Mouse (Mus musculus) 3134 (cell line): ENCODE measurements at regions not wholly inside any gene's neighbourhood (a gene's known extent, or its start where the extent isn't known, plus 50 kb on each side); places are given as distances from the start of the nearest gene placed in this dataset.

Source experiments
- DNase-seq: peaks from one replicate; pipeline ENCODE4 v3.0.0-alpha.2; 2011; ENCODE audit warnings: low spot score; ENCODE audit not compliant: insufficient read length; ENCODE audit errors: extremely low read depth

DNA sequence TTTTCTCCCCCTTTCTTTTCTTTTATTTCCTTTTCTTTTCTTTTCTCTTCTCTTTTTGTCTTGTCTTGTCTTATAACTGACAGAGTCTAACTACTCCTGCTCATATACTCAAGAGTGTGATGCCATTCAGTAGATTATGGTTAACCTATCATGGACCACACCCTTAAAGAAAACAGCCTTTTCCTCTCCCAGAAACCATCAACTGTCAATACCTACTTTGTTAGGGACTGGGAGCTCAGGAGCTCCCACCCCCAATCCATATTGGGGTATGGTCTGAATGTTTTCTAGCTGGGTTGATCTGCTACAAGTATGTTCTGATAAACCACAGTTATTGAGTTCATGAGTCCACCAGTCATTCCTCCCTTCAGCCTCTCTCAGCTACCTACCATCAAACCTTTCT is 972.3 kb upstream of the Lrrc6 start:
- DNase-seq, result no peak

DNA sequence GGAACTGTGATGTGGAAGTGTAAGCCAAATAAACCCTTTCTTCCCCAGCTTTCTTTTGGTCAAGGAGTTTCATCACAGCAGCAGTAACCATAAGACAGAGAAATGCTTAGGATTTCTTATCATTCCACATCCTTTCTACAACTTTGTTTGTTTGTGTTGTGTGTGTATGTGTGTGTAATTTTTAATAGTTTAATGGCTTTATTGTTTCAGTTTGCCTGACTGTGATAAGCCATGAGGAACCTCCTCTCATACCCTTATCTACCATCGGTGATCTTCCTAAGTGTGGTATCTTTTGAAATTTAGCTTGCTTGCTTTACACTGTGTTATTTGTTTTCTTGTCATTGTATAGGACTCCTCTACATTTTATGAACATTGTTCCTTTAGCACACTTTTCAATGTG is 970.6 kb upstream of the Lrrc6 start:
- DNase-seq, result no peak

GRCm38 (mm10) chr15:67470036-67470435 is 969.3 kb upstream of the Lrrc6 start:
- DNase-seq, result no peak

DNA sequence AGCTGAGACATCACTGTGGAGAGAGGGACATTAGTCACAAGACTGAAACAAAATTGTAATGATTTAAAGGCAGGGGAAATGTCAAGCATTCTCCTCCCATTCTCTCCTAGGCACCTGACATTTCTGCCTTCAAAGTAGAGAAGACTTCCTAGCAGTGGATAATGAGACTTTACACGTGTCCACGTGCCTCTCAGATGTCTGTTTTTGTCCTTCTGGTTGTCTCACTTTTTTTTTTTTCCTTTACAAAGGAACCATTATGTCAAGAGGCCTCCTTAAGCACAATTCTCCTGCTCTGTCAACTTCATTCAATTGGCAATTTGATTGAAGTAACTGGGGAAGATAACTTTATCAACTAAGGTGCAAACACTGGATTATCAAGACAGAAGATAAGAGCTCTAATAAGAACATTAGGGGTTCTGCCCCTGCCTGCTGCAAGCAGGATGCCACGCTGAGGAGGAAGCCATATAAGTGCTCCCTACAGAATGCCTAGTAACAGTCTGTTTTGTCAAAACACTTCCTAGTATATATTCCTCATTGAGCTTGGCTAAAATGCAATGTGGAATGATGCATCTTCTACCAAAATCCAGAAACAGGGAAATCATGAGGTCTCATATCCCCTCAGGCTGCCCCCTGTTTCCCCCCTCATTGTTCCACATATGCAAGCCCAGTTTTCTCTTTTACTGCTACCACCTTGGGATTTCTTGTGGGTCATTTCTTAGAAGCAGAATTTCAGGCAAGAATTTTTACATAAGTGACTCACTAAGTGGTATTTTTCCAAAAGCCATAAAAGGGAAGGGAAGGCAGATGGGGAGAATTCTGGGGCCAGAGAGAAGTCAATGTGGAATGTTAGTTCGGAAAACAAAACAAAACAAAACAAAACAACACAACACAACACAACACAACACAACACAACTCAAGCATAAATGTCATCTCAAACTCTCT is 967.0 kb upstream of the Lrrc6 start:
- DNase-seq, result no peak

- DNase-seq, result no peak
Measured at GRCm38 (mm10) chr15:67462863-67463262, 962.2 kb upstream of the Lrrc6 start.

- DNase-seq, result no peak
Measured at GRCm38 (mm10) chr15:67460384-67460783, 959.7 kb upstream of the Lrrc6 start.

DNA sequence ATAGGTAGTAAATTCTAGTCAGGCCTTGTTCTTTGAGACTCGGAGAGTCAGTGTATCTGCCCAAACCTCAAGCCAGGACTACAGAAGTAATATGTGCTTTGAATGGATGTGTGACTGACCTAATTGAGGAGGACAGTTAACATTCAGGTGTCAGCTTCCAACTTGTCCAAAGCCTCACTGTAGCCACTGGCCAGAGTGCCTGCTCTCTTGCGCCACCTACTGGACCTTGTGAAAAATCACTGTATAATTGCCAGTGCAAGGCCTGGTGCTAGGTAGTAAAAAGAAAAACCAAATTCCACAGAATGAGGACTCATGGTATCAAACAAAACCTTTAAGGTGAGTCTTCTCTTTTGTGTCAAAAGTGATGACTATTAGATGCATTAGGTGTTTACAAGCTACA is 933.6 kb upstream of the Lrrc6 start:
- DNase-seq, result no peak

GRCm38 (mm10) chr15:67423922-67424321 is 923.2 kb upstream of the Lrrc6 start:
- no peak for DNase-seq

GRCm38 (mm10) chr15:67422277-67422953 is 921.7 kb upstream of the Lrrc6 start:
- DNase-seq, result no peak

DNA sequence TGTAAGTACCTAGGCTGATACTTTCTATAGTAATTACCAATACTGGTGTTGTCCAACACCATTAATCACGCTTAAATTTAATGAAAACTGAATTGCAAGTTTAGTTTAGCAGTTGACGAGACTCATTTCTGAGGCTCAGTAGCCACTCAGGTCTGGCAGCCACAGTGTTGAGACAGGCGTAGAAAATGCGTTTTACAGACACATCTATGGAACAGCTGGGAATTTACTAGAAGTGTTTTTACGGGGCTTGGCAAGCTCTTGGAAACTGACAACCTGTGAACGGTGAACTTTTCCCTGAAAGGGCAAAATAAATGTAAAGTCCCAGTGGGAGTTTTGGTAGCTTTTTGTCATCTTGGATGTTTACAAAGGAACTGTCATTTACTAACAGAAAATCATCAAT is 920.1 kb upstream of the Lrrc6 start:
- no peak for DNase-seq

- DNase-seq, result no peak
Measured at GRCm38 (mm10) chr15:67419733-67420132, 919.0 kb upstream of the Lrrc6 start.

DNA sequence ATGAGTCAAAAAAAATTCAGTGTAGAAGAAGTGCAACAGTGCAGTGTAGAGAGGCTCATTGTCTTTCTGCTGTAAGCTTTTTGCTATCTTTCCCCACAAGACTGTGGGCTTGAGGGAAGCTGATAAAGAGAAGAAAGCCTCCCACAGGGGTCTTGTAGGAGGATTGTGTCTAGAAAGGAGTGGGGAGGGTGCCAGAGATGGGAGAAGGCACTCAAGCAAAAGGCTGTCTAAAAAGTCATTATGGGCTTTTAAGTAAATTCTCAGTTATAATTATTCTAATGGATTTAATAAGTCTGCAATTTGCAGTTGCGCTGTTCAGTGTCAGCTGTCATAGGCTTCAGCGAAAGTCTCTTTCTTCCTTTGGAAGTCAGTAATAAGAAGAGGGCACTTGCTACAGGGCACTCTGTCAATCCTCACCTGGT is 917.0 kb upstream of the Lrrc6 start:
- DNase-seq, result no peak

- no peak for DNase-seq
Measured at GRCm38 (mm10) chr15:67415840-67416239, 915.1 kb upstream of the Lrrc6 start.

DNA sequence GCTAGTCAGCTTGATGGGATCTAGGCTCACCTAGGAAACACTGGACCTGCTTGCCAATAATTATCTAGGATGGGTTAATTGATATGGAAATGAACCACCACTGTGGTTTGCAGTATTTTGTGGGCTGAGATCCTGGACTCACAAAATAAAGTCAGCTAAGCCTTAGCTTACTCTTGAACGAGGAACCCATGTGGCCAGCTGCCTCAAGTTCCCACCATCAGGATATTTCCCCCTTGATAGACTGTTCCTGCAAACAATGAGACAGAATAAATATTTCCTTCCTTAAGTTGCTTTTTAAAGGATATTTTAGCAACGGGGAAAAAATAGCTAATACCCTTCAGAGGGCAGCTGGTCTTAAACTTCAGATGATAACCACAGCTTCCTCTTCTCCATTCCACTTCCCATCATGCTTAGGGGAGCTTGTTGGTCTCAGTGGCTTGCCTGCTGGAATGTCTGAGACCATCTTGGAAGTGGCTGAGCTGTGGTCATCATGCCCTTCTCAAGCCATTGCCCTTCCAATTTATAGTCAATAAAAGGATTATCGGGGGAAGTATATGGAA is 913.7 kb upstream of the Lrrc6 start:
- DNase-seq, result no peak

- no peak for DNase-seq
Measured at GRCm38 (mm10) chr15:67413581-67413980, 912.9 kb upstream of the Lrrc6 start.

GRCm38 (mm10) chr15:67412394-67412793 is 911.7 kb upstream of the Lrrc6 start:
- DNase-seq, result no peak

- no peak for DNase-seq
Measured at GRCm38 (mm10) chr15:67411657-67412056, 910.9 kb upstream of the Lrrc6 start.

DNA sequence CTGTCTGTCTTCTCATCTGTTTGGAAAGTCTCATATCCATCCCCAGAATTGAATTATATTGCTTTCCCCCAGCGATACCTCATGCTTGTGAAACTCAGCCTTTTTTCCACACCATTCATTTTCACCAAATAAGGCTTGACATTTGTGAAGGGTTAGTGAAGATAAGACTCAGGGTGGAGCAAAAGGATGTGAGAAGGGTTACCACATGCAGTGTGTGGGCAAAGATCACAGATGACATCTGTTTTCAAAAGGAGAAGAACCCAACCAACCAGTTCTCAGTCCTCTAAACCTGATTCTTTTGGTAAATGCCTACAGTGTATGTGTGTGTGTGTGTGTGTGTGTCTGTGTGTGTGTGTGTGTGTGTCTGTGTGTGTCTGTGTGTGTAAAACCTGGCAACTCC is 909.3 kb upstream of the Lrrc6 start:
- no peak for DNase-seq

DNA sequence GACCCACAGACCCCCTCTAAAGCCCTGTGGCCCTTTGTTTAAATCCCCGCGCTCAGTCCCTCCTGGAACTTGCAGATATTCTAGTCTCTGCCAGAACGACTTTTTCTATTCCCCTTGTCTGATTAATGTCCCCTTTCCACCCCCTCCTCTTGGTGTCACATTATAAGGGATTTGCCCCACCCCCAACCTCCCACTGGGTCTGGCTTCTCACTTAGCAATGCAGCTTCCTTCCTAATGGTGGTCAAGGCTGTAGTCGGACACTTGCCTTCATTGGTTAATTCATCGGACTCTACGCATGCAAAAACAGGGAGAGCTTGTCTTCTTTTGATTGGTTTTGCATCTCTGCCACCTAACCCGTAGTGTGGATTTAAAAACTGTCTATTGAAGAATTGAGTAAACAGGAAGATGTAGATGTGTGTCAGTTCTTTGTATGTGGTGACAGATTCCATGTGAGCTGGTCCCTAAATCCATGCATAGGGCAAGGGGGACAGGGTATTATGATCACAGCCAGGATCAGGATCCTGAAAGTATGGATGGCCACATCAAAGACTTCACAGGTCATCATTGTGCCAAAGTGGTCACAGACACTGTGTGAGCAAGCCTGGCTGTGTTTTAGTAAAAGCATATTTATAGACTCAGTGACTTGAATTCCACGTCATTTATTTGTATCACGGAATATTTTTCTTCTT is 908.3 kb upstream of the Lrrc6 start:
- no peak for DNase-seq

DNA sequence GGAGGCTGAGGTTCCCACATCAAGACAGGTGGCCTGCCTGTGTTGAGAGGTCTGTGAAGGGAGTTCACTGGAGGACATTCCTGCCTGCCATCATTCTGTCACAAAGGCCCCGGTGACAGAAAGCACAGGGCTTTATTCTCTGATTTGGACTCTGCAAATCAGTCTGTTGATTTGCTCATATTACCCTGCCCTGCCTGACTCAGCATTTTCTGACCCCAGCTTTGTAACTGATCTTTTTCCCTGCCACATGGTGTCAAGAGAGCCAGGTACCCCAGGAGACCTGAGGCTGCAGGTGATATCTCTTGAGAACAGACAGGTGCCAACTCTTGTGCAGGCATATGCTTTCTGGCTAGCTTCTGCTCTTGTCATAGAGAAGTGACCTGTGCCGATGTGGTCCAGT is 906.5 kb upstream of the Lrrc6 start:
- no peak for DNase-seq

- DNase-seq, result no peak
Measured at GRCm38 (mm10) chr15:67405523-67405922, 904.8 kb upstream of the Lrrc6 start.
